Mouse (Mus musculus) MEL (cell line): Measurements from ENCODE around the gene Spef1. TPM values are rescaled to one million over a fixed set of nuclear protein-coding genes. Genes with fewer than 3 reads are reported as not detected.

Experiments used
- DNase-seq: peaks from one replicate; pipeline ENCODE4 v3.0.0; 2011; ENCODE audit warnings: low read depth, low spot score
- H3K27ac ChIP-seq: 2 replicates; pipeline ENCODE4 v1.5.1; 2012; ENCODE audit warnings: low read depth, mild to moderate bottlenecking, control low read depth, low read length, moderate library complexity; ENCODE audit not compliant: control insufficient read depth
- H3K27me3 ChIP-seq, 2 experiments: fragments of 150-350 bp in 1 of 2; sonication (generic) in 1 of 2; 2 replicates each; pipeline ENCODE4 v1.6.1; 2012; ENCODE audit warnings: low read length in 2 of 2, mild to moderate bottlenecking in 2 of 2, improper control_type of control experiment in 1 of 2, moderate library complexity in 1 of 2; ENCODE audit not compliant: insufficient read depth in 2 of 2, control insufficient read depth in 1 of 2
- H3K36me3 ChIP-seq, 2 experiments: 2 replicates each; pipeline ENCODE4 v1.6.1; 2012 to 2014; ENCODE audit warnings: low read length in 2 of 2, improper control_type of control experiment in 1 of 2, inconsistent platforms in 1 of 2, mild to moderate bottlenecking in 1 of 2; ENCODE audit not compliant: insufficient read depth in 2 of 2, control insufficient read depth in 1 of 2
- H3K4me1 ChIP-seq, 2 experiments: fragments of 150-350 bp in 1 of 2; sonication (generic) in 1 of 2; 2 replicates each; pipeline ENCODE4 v1.6.1; 2012; ENCODE audit warnings: low read length in 2 of 2, improper control_type of control experiment in 1 of 2, mild to moderate bottlenecking in 1 of 2; ENCODE audit not compliant: insufficient read depth in 2 of 2, control insufficient read depth in 1 of 2
- H3K4me3 ChIP-seq, 2 experiments: fragments of 150-350 bp in 1 of 2; sonication (generic) in 1 of 2; 2 replicates each; pipeline ENCODE4 v1.5.1; 2012; ENCODE audit warnings: low read depth in 2 of 2, low read length in 2 of 2, mild to moderate bottlenecking in 2 of 2, moderate library complexity in 2 of 2, control low read depth in 1 of 2, improper control_type of control experiment in 1 of 2; ENCODE audit not compliant: control insufficient read depth in 1 of 2, insufficient read depth in 1 of 2
- H3K79me2 ChIP-seq: 2 replicates; pipeline ENCODE4 v1.6.1; 2012; ENCODE audit warnings: mild to moderate bottlenecking, low read length, moderate library complexity; ENCODE audit not compliant: control insufficient read depth, poor library complexity, insufficient read depth
- H3K9ac ChIP-seq: 2 replicates; pipeline ENCODE4 v1.6.1; 2012; ENCODE audit warnings: low read depth, mild to moderate bottlenecking, control low read depth, low read length, moderate library complexity; ENCODE audit not compliant: control insufficient read depth, poor library complexity, severe bottlenecking
- H3K9me3 ChIP-seq: fragments of 150-350 bp; sonication (generic); replicated peaks from 2 replicates; pipeline ENCODE4 v1.6.1; 2012; ENCODE audit warnings: mild to moderate bottlenecking, low read length, improper control_type of control experiment, moderate library complexity; ENCODE audit not compliant: insufficient read depth
- CTCF ChIP-seq, 3 experiments: IDR thresholded peaks in 2 of 3; conservative IDR thresholded peaks in 1 of 3; 2 replicates each; pipeline ENCODE4 v1.5.1; 2011 to 2012; ENCODE audit warnings: low read length in 3 of 3, low read depth in 2 of 3, mild to moderate bottlenecking in 2 of 3, improper control_type of control experiment in 1 of 3, inconsistent platforms in 1 of 3, mixed read lengths in 1 of 3, moderate library complexity in 1 of 3; ENCODE audit not compliant: control insufficient read depth in 1 of 3, insufficient read depth in 1 of 3, poor library complexity in 1 of 3, severe bottlenecking in 1 of 3
- EP300 ChIP-seq, 2 experiments: IDR thresholded peaks; 2 replicates each; pipeline ENCODE4 v1.6.1; 2011; ENCODE audit warnings: improper control_type of control experiment in 2 of 2, low read length in 2 of 2, low read depth in 1 of 2, mild to moderate bottlenecking in 1 of 2
- KAT2A ChIP-seq: conservative IDR thresholded peaks from 2 replicates; pipeline ENCODE4 v1.6.1; 2012; ENCODE audit warnings: low read depth, low read length, improper control_type of control experiment, inconsistent platforms
- MYC ChIP-seq: IDR thresholded peaks from 2 replicates; pipeline ENCODE4 v1.6.1; 2011; ENCODE audit warnings: low read depth, mild to moderate bottlenecking, low read length, improper control_type of control experiment, moderate library complexity
- POLR2AphosphoS5 ChIP-seq: IDR thresholded peaks from 2 replicates; pipeline ENCODE4 v1.6.1; 2012; ENCODE audit warnings: low read depth, borderline replicate concordance, mild to moderate bottlenecking, inconsistent platforms, low read length, moderate library complexity, mixed read lengths
- USF2 ChIP-seq, 2 experiments: IDR thresholded peaks; 2 replicates each; pipeline ENCODE4 v1.6.1; 2011 to 2012; ENCODE audit warnings: improper control_type of control experiment in 2 of 2, low read length in 2 of 2, borderline replicate concordance in 1 of 2, inconsistent platforms in 1 of 2, low read depth in 1 of 2, mild to moderate bottlenecking in 1 of 2; ENCODE audit not compliant: insufficient read depth in 1 of 2
- polyA plus RNA-seq, 2 experiments: library from polyadenylated mRNA; stranded (reverse) in 1 of 2; unstranded in 1 of 2; fragments of >175 nt in 1 of 2; fragments of >200 nt in 1 of 2; gene quantifications; 2 replicates each; pipeline versions ENCODE4 v1.2.1 to v1.2.4; 2012; ENCODE audit warnings: low replicate concordance in 2 of 2, low read depth in 1 of 2; ENCODE audit not compliant: insufficient read length in 2 of 2, insufficient read depth in 1 of 2, missing spikeins in 1 of 2
- total RNA-seq: library from RNA; depleted of rRNA; stranded (reverse); fragments of 300-350 nt; gene quantifications from 2 replicates; pipeline ENCODE4 v1.2.3, GENCODE M21; 2012; rRNA removed

Spef1 gene
- total and polyA plus RNA-seq, 3 experiments, result 1.2 to 1.8 TPM; not detected in 1

GRCm38 (mm10) chr2:131124166-131124565, 62.9 kb downstream of the Spef1 start:
- DNase-seq, result no peak
- no peaks in the 10 kb centered on the region for H3K79me2 ChIP-seq
- H3K4me3 ChIP-seq, result no peak overlapping the region
- H3K27me3 ChIP-seq, result peaks cover 0 to 2% of the 10 kb centered on the region in 2 experiments; a peak in 3 of 4 replicates
- no peak overlapping the region for H3K9ac ChIP-seq
- TF ChIP-seq USF2 (IDR thresholded peaks at IDR 0.05; ENCODE audit: borderline replicate concordance in 1 of 2, insufficient read depth in 1 of 2, low read depth in 1 of 2, low read length in 2 of 2) (no peak), MYC (no peak), KAT2A (no peak), POLR2AphosphoS5 (no peak), CTCF (IDR thresholded peaks at IDR 0.05 in 2 of 3, conservative IDR thresholded peaks at IDR 0.05 in 1 of 3; ENCODE audit: control insufficient read depth in 1 of 3, insufficient read depth in 1 of 3, low read depth in 2 of 3, low read length in 3 of 3, poor library complexity in 1 of 3, severe bottlenecking in 1 of 3) (no peak), EP300 (IDR thresholded peaks at IDR 0.05; ENCODE audit: low read depth in 1 of 2, low read length in 2 of 2) (no peak)
- no peaks in the 10 kb centered on the region for H3K36me3 ChIP-seq
- H3K27ac ChIP-seq, result no peak overlapping the region
- H3K9me3 ChIP-seq, result no peaks in the 10 kb centered on the region
- H3K4me1 ChIP-seq, result peaks cover 0 to 2% of the 10 kb centered on the region in 2 experiments; a peak in 1 of 4 replicates

Other genes with a start within 250 kb of the Spef1 start
- 0.10 TPM in 1 of 2 replicates, not detected in the other for gene Gfra4, start 144.2 kb downstream of the Spef1 start, total RNA-seq
- not detected for gene Gfra4, start 144.2 kb downstream of the Spef1 start, polyA plus RNA-seq
- gene Adam33, start 123.5 kb downstream of the Spef1 start, total RNA-seq, result 0.12 TPM in 1 of 2 replicates, not detected in the other
- under 1 TPM in 1 of 2 experiments, not detected in 1; 0.28 TPM for gene Adam33, start 123.5 kb downstream of the Spef1 start, polyA plus RNA-seq
- 0.04 TPM in 1 of 2 replicates, not detected in the other for gene Siglec1, start 100.5 kb downstream of the Spef1 start, total RNA-seq
- gene Siglec1, start 100.5 kb downstream of the Spef1 start, polyA plus RNA-seq, result under 1 TPM in 1 of 2 experiments, not detected in 1; 0.07 TPM
- gene Hspa12b, start 60.0 kb downstream of the Spef1 start, total RNA-seq, result 0.04 and 0.07 TPM in 2 replicates
- gene Hspa12b, start 60.0 kb downstream of the Spef1 start, polyA plus RNA-seq, result 1 to 10 TPM in 1 of 2 experiments, not detected in 1; 1.2 TPM
- not detected in 2 replicates for gene Gm11037, start 53.8 kb downstream of the Spef1 start, total RNA-seq
- not detected for gene Gm11037, start 53.8 kb downstream of the Spef1 start, polyA plus RNA-seq
- 38.2 and 45.5 TPM in 2 replicates for gene 1700037H04Rik, start 27.2 kb downstream of the Spef1 start, total RNA-seq
- 10 to 100 TPM in 1 of 2 experiments, not detected in 1; 72.6 TPM for gene 1700037H04Rik, start 27.2 kb downstream of the Spef1 start, polyA plus RNA-seq
- 16.1 and 24.3 TPM in 2 replicates for gene Cenpb, start 7.2 kb downstream of the Spef1 start, total RNA-seq
- gene Cenpb, start 7.2 kb downstream of the Spef1 start, polyA plus RNA-seq, result 10 to 100 TPM in 1 of 2 experiments, not detected in 1; 34.9 TPM
- 11.8 and 12.6 TPM in 2 replicates for gene Cdc25b, start 333 bp downstream of the Spef1 start, total RNA-seq
- gene Cdc25b, start 333 bp downstream of the Spef1 start, polyA plus RNA-seq, result 10 to 100 TPM in 1 of 2 experiments, not detected in 1; 34.5 TPM
- 9.6 TPM in 2 replicates for gene Ap5s1, start 19.8 kb upstream of the Spef1 start, total RNA-seq
- 10 to 100 TPM in 1 of 2 experiments, not detected in 1; 12.7 TPM for gene Ap5s1, start 19.8 kb upstream of the Spef1 start, polyA plus RNA-seq
- 21.2 and 21.3 TPM in 2 replicates for gene Mavs, start 46.8 kb upstream of the Spef1 start, total RNA-seq
- 10 to 100 TPM in 1 of 2 experiments, not detected in 1; 32.1 TPM for gene Mavs, start 46.8 kb upstream of the Spef1 start, polyA plus RNA-seq
- gene Pank2, start 75.2 kb upstream of the Spef1 start, total RNA-seq, result 34.9 and 36.0 TPM in 2 replicates
- gene Pank2, start 75.2 kb upstream of the Spef1 start, polyA plus RNA-seq, result 100 to 1,000 TPM in 1 of 2 experiments, 10 to 100 TPM in 1; 71.8 to 275 TPM
- gene Rnf24, start 165.6 kb upstream of the Spef1 start, total RNA-seq, result 0.73 and 0.78 TPM in 2 replicates
- 1 to 10 TPM in 1 of 2 experiments, not detected in 1; 2.9 TPM for gene Rnf24, start 165.6 kb upstream of the Spef1 start, polyA plus RNA-seq